Mouse (Mus musculus): ENCODE data around the gene Epas1.
A peak's percentile ranks its signal among the peaks of the same experiment; 100 is the strongest.

Gene Epas1

GRCm38 (mm10) chr17:86757621-86758020 lies 4.1 kb downstream of the Epas1 start:
- no peak for DNase-seq

GRCm38 (mm10) chr17:86761859-86762258 lies 8.4 kb downstream of the Epas1 start:
- no peak for DNase-seq

DNA sequence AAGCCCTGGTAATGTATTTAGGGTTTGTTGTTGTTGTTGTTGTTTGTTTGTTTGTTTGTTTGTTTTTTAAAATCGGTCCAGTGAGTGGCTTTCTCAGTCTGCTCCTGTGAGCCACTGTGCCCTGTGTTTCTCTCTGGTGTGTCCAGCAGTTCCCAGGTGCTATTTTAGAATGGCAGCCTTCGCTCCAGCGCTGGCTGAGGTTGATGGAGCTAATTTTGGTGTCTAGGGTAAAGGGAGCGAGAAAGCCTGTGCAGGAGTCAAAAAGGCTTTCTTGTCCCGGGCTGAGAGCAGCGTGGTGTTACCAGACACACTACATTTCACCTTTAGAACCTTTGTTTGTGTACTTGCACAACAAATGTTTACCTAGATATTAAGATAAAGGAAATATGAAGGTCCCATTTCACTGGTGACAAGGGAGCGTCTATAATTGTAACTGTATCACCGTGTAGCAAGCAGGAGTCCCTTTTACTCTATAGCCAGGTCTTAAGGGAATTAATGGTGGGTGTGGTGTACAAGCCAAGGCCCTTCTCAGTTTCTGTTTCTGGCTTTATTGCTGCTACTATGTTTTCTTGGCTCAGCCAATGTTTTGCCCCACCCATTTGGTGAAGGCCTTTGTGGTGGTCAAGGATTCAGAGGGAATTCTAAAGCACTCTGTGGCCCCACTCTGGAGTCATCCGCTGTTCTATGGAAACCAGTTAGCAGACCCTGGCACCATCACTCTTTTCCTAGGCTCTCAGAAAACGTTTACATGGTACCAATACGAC lies 9.2 kb downstream of the Epas1 start:
- DNase-seq, result no peak

DNA sequence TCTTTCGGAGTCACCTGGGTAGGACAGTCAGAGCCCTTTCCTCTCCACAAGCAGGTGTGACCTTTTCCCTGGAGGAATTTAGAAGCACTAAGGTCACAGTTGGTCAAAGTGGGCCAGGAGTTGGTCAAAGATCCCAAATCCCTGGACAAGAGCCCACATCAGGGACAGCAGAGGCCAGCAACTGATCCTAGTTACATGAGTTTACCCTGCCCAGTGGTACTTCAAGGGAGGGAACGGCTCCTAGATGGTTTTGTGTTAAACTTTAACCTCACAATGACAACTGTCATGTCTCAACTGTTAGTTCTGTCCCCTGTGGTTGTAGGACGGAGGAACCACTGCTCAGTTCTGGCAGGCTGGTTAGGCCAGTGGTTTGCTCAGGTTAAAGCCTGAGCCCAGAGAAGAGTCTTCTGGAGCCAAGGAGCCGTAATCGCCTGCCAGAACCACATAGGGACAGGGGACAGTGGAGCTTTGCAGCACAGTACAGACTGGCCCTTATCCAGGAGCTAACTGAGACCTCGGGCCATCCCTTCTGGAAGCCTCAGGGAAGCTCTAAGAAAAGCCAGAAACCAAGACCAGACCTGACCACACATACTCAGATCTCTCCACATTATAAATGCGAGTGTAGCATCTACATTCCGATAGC lies 12.4 kb downstream of the Epas1 start:
- peak; percentile 52 to 79 for DNase-seq

DNA sequence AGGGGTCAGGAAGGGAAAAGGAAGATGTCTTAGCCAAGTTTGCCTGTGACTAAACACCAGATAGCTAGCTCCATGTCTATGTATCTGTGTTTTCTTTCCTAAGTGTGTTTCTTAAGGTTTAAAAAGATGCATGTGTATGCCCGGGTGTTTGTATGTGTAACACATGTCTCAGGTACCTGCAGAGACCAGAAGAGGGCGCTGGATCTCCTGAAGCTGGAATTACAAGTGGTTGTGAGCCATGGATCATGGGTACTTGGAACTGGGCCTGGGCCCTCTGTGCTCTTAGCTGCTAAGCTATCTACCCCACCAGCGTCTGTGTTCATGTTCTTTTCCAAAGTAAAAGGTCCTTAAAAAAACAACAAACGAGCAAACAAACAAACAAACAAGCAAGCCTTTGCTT lies 12.9 kb downstream of the Epas1 start:
- DNase-seq, result peak; percentile 37 to 53

DNA sequence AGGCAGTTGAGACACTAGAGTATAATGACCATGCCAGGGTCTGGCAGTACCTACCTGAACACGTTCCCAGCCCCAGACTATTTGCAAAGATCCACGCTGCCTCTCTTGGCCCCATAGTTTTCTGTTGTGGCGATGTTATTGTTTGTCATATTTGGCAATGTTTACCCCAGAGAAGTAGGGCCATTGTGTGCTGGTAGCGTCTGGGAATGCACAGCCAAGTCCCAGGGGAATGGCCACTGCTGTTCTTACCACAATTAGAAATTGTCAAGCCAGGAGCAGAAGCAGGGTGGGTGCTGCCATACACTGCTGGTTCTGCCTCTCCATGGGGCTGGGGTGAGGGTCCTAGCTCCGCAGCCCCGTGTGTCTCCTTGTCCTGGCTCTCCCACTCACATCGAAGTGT lies 15.1 kb downstream of the Epas1 start:
- DNase-seq, result no peak

- no peak for DNase-seq
Observed at GRCm38 (mm10) chr17:86769330-86770211, 16.1 kb downstream of the Epas1 start.

- no peak for DNase-seq
Observed at GRCm38 (mm10) chr17:86770848-86771247, 17.3 kb downstream of the Epas1 start.

DNA sequence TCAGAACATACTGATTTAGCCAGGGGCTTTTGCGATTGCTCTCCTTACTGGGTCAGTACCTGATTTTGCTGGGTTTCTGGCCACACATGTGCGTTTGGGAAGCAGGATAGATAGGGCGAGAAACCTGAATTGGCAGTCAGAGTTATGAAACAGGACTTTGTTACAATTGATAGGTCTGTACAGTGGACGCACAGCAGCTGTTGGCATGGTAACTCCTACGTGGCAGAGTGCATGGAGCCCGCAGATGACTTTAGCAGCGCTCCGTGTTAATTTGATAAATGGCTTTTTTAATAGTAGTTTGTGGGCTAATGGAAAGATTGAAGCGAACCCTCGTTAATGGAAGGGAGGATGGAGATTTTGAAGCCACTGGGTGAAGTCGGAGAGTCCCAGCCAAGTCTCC lies 18.5 kb downstream of the Epas1 start:
- DNase-seq, result no peak

DNA sequence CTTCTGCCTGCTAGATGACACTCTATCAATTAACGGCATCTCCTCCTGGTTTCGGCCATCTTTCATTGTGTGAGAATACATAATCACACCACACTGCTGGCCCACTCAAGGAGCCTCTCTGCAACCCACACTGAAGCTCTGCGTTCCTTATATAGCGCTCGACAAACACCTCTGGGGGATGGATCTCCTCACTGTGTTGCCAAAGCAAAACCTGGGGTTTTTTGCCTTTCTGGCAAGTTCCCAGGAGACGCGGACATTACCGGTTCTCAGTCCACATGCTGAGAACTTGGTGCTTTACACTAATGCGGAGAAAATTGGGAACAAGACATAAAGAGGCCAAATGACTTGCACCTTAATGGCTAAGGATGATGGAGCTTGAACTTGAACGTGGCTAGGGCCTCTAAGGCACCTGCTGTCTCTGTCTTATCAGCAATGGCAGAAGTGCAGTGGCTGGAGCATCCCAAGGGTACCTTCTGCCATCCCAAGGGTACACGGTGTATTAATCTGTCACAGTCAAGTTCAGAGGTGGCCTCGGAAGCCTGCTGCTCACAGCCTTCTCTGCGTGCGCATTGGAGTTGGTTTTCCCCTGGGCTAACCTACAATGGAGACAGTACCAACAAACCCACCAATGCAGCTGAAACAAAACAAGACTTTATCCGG lies 19.6 kb downstream of the Epas1 start:
- no peak for DNase-seq

DNA sequence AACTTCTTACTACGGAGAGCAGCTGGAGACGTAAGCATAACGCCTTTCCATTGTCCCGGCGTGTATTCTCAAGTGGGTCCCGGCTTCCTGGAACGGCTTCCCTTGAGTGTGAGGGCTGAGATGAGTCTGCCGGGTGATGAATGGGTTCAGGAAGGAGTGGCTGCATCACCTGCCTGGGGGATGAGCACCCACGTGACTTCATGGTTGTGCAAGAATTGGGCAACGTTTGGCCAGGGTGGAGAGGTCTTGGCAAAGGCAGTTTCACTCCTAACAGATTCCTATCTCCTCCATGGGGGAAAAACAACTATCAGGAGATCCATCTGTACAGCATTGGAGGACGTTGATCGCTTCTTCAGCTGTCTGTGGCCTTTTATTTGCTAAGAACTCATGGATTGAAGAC lies 23.0 kb downstream of the Epas1 start:
- DNase-seq, result no peak

DNA sequence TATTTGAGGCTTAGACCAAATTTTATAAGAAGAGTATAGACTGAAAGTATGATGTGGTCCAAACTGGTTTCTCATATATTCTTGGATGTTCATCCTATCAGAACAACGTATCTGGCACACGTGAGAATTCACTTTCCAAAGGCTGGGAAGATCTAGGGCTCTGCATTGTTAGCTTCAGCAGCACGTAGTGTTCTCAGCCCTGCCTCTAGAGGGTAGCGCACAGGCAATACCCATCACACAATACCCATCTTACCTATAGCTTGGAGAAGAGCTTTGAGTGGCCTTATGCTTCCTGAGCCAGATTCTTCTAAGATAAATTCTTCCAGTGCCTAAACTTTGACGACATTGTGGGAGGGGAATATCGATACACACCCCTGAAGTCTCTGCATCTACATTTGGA lies 24.6 kb downstream of the Epas1 start:
- no peak for DNase-seq

DNA sequence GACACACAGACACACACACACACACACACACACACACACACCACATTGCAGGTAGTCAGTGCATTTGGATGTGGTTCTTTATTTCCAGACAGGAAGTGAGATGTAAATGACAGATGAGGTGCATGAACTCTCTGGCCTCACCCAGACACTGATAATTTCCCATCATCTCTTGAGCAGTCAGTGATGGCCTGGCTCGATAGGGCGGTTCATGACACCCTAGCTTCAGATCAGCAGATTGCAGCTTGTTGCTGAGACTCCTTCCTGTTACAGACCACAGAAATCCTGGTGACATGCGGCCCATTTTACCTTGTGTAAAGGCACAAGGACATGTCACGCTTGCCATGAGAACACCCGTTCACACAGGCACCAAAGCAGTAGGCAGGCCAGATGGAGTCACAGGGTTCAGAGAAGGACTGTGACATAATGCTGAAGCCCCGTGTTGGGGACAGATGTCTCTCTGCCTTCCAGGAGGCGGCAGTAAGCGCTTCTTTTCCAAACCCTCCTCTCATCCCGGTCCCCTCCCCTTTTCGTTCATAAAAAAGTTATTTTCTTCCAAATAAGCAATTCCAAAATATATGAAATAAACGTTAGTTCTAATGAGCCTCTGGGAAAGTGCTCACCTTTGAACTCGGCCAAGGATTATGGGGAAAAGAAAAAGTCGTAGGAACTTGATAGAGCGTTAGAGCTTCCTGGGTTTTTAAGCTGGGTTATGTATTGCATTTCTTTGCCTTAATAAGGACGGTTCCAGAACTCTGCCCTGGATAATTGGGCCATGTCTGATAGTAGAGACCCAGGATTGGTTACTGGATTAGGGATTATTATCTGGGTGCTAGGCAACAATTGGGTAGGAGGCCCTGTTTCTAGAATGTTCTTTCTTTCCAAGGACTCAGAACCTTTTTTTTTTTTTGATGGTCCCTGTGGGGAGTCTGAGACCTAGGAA lies 26.0 kb downstream of the Epas1 start:
- peak in 1 of 2 experiments; percentile 27 for DNase-seq

GRCm38 (mm10) chr17:86780708-86781318 lies 27.3 kb downstream of the Epas1 start:
- DNase-seq, result peak in 1 of 2 experiments; percentile 30

GRCm38 (mm10) chr17:86781755-86782400 lies 28.4 kb downstream of the Epas1 start:
- peak; percentile 72 to 73 for DNase-seq

GRCm38 (mm10) chr17:86784405-86784977 lies 31.0 kb downstream of the Epas1 start:
- DNase-seq, result no peak

DNA sequence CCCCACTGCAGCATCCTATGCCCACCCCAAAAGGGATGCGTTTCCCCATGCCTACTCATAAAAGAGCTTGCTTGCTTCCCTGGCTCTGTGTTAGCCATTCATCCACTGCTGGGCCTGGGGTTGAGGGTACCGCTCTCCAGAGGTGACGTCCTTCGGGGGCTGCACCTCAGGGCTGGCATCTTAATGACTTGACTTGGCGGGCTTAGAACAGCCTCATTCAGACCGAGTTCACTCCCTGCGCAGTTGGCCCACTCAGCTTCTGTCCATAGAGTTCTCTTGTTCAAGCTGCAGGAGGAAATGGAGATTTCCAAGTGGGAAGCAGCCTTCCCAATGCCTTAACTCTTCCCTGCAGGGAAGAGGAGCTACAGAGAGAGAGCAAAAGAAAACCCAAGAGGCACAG lies 32.1 kb downstream of the Epas1 start:
- DNase-seq, result no peak

DNA sequence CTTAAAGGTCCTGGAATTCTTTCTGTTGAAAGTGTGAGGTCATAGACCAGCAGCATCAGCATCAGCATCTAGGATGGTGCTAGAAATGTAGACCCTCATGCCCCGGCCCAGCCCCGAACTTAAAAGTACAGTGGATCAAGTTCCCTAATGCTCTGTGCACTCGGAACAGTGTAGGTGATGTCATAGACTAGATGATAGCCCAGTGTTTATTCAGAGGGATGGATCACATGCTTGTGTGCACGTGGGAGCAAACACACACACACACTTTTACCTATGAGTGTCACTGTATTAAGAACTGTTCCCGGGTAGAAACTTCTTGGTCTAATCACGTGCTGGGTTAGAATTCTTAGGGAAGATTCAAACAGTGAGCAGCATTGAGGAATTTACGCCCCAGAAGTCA lies 33.0 kb downstream of the Epas1 start:
- no peak for DNase-seq

DNA sequence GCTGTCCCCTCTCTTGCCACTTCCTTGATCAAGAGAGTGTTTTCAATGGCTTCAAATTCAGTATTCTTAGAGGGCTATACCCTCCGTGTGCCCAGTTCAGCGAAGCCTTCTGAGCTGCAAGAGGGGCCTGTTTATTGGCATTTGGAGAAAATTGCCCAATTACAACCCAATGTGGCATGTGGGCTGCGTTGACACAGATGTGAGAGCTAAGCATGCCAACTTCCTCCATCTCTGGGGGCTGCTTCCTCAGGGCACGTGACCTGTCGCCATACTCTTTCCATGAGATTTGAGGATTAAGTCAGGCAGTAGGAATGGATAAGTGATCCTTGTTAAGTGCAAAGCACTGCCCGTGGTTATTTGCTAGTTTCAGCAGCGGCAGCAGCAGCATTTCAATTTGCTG lies 34.3 kb downstream of the Epas1 start:
- no peak for DNase-seq

GRCm38 (mm10) chr17:86788316-86788715 lies 34.8 kb downstream of the Epas1 start:
- peak; percentile 33 to 53 for DNase-seq
